Mouse (Mus musculus) embryo, embryonic 10.5 days (tissue): ENCODE data around the gene Otub1.

Experiments
- DNase-seq: peaks from one replicate; pipeline ENCODE4 v3.0.0-alpha.2; 2015; ENCODE audit warnings: low spot score

Gene Otub1

DNA sequence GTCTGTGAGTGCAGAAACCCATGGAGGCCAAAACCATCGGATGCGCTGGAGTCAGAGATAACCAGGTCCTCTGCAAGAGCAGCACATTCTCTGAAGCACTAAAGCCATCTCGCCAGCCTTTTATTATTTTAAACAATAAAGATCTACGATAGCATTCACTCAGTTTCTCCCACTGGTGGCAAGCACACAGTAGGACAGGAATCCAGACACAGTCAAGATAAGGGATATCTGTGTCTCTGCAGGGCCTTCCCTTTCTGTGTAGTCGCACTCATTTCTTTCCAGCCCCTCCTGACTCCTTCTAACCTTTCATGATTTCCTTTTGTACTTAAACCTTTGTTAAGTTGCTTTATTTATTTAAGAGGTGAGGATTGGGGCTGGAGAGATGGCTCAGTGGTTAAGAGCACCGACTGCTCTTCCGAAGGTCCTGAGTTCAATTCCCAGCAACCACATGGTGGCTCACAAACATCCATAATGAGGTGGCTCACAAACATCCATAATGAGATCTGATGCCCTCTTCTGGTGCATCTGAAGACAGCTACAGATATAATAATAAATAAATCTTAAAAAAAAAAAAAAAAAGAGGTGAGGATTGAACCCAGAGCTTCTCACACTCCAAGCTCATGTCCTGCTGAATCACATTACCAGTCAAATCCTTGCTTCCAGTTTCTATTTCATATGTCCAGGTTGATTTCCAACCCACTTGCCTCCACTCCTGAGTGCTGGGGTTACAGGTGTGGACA is 4.0 kb upstream of the Otub1 start:
- no peak for DNase-seq

DNA sequence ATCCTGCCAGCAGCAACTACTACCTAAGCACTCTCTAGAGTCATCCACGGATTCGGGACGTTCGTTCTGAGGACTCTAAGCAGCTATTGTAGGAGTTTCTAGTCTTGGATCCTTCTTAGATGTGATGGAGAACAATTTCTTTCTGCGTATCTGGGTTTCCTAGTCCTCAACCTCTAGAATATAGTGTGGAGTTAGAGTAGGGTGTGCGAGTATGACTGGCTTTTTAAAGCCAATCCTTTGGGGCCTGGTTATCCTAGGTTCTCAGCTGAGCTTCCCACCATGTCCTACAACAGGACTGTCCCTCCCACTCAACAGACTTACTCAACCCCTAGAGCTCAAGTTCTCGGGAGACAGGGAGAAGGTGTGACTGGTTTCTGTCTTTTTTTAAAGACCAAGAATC is 790 bp downstream of the Otub1 start:
- no peak for DNase-seq

DNA sequence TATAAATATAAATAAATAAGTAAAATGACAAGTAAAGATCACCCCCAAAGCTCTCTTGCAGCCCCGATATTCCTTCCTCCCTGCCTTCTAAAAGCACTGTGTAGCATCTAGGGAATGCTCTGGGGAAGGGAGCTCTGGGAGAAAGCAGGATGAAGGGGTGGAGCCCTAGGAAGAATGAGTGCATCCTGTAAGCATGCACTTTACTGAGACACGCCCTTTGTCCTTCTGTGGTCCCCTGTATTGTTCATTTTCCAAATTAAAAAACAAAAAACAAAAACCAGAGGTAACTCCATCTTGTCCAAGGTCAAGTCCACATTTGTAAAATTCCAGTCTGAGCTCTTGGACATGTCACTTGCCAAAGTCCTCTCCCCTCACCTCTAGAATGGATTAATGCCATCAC is 1.2 kb downstream of the Otub1 start:
- DNase-seq, result no peak

DNA sequence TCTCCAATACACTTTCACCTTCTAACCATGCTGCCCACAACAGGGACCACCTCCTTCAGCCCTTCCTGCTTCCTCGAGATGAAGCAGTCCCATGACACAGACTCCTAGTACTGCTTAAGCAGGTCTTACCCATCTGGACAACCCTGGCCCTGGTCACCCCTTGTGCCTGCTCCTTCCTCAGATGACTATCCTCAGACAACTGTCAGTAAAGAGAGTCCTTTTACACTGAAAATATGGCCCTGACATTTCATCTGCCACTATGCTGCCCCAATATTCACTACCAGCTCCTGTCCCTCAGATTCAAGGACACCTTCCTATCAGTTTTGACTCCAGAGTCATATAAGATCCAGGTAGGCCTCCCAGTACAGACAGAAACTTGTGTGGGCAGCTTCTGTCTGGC is 5.7 kb downstream of the Otub1 start:
- DNase-seq, result no peak

DNA sequence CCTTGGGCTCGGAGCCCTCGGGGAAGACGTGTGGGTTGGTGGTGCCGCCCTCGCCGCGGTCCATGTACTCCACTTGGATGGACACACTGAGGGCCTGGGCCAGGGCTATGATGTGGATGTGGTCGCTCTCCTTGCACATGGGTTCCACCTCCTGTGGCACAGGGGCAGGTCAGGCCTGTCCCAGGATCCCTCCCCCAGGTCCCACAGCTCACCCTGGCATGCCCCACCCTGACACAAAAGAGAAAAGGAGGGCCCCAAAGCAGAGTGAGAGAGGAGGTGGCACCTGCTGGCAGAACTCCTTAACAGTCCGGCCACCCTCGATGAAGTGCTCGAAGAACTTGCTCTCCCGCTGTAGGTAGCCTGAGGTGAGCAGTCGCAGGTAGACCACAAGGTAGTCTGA is 7.0 kb downstream of the Otub1 start:
- DNase-seq, result no peak

DNA sequence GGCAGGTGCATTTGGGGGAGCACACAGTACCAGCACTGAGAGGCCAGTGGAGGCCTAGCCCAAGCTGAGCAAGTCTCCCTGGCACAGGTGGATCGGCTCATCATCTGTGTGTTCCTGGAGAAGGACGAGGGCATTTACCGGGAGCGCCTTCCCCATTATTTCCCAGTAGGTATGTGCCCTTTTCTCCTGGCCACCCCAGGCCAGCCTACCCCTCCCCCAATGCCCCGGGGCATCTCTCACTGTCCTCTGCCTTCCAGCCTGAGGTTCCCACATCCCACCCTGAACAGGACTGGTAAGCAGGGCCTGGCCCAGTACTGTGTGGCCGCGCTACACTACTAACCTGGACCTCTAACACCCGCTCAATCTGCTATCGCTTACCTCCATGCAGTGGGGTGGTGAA is 8.7 kb downstream of the Otub1 start:
- DNase-seq, result no peak

DNA sequence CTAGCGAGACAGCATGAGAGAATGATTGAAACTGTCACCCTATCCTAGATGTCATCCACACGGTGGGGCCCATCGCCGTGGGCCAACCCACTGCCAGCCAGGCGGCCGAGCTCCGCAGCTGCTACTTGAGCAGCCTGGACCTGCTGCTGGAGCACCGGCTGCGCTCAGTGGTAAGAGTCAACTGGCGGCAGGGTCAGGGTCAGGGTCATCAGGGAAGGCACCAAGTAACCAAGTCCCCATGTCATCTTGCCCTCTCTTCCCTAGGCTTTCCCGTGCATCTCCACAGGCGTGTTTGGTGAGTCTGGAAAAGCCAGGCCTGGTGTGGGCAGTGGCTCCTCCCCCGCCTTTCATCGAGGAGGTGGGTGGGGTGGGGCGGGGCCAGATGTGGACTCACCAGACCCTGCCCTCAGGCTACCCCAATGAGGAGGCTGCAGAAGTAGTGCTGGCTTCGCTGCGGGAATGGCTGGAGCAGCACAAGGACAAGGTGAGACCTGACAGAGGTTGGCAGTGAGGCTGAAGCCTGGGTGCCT is 9.3 kb downstream of the Otub1 start:
- peak; percentile 76 for DNase-seq

DNA sequence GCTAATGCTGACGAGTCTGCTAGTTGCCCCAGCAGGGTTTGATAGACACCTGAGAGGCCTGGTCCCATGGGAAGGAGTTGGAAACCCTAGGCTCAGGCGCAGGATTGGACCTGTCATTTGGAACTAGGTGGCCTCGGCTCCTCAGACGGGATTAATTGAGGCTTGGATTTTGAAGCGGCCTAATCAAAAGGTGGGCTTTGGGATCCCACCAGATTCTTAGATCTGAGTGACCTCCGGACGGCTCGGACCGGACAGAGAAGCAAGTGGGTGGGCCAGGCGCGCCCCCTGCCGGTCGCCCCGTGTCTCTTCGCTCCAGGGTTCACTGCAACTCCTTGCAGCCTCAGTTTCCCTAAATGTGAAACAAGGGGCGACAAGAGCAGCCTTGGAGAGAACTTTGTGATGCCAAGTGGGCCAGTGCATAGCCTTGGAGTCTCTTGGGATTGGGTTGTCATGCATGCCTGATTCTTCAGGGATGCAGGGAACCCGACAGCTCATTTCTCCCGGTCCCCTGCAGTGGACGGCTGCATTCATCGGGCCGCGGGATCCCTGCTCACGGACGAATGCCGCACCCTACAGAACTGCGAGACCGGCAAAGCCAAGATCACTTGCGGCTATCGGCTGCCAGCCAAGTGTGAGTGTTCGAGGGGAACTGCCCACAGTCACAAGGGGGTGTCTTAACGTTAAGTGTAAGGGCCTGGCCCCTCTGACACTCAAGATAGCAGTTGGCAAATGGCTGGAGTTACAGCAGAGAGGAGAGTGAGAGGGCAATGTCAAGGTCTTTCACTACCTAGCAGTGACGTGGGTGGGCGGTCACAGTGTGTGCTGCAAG is 10.0 kb downstream of the Otub1 start:
- DNase-seq, result peak; percentile 81

DNA sequence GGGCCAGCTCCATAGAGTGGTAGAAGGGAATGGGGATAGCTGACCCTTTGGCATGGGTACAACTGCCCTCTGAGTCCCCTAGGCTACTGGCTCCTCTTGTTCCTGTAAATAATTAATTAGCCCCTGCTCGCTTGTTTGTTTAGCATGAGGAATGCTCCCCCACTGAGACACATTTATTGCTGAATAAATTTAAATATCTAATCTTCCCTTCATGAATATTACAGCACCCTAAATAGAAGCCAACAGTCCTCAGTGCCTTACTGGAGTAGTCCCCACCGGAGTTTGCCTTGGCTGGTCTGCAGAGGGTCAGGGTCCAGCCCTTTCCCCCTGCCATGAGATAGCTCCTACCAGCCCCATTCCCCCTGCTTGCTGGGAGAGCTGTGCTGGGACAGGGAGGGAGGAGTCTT is 13.6 kb downstream of the Otub1 start:
- no peak for DNase-seq

DNA sequence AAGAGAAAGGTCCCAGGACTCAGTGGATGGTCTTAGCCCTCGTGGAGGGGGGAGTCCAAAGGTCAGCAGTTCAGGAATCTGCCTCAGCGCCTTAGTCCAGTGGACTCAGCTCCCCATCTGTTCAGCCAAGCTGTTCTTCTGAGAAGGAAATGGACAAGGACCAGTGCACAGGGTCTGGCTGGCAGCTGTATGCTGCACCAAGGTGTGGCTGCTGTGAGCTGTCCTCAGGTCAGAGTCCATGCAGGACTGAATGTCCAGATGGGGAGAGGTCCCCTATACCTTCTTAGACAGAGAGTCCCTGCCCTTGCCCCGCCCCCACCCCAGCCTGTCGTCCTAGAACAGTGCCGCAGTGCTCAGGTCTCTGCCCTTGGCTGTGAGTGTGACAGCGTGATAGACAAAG is 14.5 kb downstream of the Otub1 start:
- DNase-seq, result no peak

DNA sequence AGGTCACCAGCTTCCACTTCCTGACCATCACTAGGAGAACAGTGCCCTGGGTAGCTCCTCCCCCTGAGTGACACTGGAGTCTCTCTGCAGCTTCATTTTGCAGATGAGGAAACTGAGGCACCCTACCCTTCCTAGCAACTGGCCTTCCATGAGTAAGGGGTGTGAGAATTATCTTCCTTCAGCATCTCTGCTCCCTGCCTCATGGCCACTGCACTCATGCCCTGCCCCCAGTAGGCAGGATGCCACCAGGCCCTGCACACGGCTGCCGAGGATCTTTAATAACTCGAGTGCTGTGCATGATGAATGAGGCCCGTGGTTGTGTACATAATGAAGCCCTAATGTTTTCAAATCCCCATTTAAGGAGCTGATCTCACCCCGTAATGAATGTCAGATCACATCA is 15.1 kb downstream of the Otub1 start:
- no peak for DNase-seq

DNA sequence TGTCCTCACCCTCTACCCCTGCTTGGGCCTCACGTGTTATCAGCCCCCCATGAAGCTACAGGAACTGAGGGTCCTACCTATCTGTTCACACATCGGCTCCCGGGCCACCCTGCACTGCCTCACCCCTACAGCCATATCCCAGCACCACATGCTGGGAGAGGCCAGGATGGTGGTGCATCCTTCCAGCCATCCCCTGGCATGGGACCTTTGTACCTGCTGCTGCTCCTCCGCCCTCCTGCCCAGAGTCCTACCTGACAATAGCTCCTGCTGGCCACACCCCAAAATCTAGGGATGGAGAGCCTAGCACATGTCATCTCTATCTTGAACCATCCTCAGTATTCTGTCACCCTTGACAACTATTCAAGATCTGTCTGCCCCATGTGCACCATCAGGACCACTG is 17.1 kb downstream of the Otub1 start:
- DNase-seq, result no peak

DNA sequence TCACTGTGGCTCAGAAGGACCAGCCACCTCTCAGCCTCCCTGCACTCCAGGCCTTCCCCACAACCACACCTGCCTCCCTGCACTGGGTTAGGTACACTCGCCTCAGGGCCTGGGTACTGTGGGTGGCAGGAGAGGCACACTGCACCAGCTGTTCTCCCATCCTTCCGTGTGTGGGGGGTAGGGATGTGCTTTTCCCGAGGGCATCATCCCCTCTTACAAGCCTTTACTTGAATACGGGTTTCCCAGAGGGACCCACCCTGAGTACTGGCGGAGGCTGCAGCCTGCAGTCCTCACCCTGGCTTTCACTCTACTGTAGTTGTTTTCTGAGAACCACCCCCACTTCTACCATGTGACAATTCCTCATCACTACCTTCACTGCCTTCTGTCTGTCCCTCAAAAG is 19.0 kb downstream of the Otub1 start:
- DNase-seq, result no peak

DNA sequence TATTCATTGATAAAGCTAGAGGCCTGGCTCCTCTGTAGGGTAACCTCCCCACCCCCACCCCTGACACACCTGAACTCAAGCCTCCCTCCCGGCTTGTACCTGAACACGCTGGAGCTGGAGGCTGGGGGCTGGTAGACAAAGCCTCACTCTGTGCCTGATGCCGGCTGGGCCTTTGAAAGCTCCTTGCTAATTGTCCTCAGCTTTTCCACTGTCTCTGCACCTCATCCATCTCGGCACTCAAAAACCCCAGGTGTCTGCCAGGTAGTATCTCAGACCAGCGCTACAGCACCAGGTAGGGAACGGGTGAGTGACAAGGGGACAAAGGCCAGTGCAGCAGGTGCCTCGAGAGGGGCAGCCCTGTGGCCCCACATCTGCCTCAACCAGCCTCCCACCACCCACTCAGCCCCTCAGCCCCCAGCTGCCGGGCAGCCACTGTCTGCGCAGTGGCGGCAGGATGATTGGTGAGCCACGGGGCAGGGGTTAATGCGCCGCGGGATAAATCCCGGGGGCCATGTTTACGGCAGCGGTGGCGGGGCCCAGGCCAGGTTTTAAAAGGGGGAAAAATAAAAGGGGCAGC is 20.3 kb downstream of the Otub1 start:
- DNase-seq, result peak; percentile 76

DNA sequence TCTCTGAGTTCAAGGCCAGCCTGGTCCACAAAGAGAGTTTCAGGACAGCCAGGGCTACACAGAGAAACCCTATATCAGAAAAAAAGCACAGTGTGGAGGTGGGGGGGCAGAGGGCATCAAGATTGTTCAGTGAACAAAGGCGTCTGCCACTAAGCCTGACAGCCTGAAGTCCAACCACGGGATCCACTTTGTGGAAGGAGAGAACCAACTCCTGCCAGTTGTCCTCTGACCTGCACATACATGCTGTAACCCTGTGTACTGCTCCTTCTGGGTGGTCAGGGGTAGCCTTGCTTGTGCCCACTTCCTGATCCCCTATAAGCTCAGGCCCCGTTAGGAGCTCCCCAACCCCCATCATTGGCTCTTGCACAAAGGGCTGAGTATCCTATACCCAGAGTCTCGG is 21.1 kb downstream of the Otub1 start:
- DNase-seq, result no peak

DNA sequence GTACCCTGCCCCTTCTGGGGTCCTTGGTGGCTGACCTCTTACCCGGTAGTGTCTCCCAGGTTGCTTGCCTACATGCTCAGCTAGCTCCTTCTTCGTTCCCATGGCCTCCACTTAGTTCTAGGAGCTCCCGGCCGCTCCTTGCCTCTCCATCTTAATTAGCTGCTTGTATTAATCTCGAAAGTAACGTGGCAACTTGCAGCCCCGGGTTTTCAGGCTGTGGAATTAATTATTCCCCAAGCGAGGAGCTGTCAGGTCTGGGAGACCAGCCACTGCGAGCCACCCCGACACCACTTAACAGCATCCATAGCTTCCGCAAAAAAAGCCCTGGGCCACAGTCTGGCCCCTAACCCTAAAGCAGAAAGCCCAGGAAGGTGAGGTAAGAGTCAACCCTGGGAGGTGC is 22.7 kb downstream of the Otub1 start:
- DNase-seq, result no peak

DNA sequence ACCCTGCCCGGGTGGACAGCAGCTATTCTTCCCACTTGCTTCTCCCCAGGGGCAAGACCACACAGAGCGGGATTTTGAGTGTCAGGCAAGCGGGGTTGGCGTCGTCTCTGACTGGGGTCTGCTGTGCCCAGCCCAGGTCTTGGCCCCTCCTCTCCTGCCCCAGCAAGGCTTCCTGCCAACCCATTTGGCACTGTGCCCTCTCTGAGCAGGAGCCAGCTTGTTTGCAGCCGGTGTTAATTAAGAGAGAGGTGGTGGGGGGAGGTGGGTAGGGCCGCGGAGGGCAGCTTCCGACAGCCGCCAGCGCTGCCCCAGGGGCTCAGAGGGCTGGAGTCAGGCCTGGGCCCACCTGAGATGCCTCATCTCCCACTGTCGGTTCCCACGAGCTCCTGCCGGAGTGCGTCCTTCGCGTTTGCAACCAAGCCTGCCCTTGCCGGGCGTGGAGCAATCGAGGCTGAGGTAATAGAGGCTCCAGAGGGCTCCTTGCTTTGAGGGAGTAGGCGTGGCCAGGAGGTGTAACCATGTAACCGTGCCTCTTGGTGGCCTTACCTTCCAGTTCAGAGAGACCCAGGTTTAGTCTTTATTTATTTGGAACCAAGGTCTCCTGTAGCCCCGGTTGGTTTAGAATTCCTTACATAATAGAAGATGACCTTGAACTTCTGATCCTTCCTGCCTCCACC is 23.7 kb downstream of the Otub1 start:
- no peak for DNase-seq

DNA sequence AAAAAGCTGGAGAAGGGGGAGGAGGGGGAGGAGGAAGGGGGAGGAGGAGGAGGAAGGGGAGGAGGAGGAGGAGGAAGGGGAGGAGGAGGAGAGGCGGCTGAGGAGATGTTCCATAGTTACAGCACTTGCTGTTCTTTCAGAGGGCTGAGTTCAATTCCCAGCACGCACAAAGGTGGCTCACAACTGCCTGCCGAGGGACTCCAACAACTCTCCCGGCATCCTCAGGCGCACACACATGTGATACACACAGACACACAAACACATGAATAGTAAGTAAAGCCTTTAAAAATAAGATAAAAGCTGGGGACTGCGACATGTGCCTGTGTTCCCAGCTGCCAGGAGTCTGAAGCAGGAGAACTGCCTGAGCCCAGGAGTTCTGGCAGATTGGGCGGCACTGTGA is 24.6 kb downstream of the Otub1 start:
- DNase-seq, result no peak

DNA sequence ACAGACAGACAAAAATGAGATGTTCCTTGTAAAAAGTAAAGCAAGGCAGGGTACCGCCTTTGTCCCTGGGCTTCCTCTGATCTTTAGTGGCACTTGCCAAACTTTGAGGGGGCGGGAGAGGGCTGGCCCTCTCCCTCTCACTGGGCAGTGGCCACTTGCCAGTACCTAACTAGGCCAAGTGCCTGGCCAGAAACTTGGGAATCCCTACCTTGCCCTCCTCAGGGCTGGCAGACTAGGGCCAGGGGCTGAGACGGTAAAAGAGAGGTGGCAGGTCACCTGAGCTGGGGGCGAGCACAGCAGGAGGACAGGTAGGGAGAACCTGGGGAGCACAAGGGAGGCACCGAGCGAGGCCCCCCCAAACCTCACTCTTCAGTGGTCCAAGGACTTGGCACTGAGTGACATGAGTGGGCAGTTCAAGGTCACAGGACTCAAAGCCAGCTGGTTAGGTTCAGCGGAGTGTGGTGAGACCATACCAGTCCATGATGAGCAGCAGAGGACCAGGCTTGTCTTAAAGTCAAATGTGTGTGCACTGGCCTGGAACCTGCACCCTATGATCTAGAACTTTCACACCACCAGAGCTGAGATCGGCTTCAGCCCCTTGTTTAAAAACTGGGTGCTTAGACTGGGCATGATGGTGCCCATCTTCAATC is 25.2 kb downstream of the Otub1 start:
- DNase-seq, result no peak

DNA sequence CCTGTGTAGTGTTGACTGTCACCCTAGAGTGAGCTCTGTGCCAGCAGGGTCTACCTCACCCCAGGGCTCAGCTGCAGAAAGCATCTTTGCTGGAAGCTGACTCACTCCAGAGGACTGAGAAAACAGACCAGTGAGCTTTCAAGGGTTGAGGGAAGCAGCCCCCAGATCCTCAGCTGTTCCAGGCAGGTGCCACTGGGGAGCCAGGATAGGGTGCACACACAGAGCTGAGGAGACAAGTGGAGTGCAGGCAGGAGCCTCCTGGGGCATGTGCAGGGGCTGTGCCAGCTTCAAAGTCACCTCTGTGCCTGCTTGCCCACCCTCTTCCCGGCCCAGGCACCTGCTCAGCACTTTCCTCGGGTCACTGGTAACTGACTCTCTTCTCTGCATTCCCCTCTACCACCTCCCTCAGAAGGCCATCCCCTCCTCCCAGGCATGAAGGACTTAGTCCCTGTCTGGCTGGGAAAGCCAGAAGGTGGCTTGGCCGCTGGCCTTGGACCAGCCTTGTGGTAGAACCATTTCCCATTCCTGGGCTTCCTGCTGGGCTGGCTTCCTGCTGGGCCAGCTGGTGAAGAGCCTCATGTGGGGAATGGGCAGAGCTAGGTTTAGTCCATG is 27.2 kb downstream of the Otub1 start:
- no peak for DNase-seq

DNA sequence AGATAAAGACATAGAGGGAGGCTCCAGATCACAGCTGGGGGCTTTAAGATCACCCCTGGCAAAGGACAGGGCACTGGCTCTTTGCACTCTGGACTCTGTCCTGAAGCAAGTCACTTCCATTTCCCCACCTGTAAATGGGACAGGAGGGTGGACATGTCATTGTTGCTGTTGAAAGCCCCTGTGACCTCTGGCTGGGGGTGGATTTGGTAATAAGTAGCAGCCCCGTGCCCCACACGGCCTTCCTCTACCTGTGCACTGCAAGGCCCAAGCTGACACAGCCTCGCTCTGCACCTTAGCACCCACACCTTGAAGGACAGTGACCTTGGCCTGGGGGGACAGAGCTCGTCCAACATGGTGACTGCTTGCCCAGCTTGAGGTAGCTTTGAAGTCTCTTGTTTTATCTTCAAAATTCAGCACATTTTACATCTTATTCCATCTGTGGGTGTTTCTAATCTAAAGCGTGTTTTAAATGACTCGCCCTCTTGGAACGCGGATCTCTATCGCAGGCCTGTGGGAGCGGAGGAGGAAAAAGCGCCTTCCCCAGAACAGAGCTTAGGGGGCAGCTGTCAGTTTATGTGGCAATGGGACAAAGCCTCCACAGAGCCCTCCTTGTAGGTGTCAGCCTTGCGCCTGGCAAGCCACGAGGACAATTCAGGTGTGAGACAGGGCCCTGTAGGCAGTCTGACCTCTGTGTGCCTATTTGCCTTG is 28.2 kb downstream of the Otub1 start:
- no peak for DNase-seq
